Mouse (Mus musculus) v-Abl transformed pro-B cells (cell line): ENCODE results near the gene Gm44973.

ENCODE experiments used
- in situ Hi-C, 2 experiments: fragments of 400-800 bp; cut with MboI; formaldehyde crosslinking; loops; one replicate each; pipeline ENCODE4 v1.15.1; 2025; ENCODE audit not compliant: unreplicated experiment in 2 of 2

Gm44973 gene

DNA sequence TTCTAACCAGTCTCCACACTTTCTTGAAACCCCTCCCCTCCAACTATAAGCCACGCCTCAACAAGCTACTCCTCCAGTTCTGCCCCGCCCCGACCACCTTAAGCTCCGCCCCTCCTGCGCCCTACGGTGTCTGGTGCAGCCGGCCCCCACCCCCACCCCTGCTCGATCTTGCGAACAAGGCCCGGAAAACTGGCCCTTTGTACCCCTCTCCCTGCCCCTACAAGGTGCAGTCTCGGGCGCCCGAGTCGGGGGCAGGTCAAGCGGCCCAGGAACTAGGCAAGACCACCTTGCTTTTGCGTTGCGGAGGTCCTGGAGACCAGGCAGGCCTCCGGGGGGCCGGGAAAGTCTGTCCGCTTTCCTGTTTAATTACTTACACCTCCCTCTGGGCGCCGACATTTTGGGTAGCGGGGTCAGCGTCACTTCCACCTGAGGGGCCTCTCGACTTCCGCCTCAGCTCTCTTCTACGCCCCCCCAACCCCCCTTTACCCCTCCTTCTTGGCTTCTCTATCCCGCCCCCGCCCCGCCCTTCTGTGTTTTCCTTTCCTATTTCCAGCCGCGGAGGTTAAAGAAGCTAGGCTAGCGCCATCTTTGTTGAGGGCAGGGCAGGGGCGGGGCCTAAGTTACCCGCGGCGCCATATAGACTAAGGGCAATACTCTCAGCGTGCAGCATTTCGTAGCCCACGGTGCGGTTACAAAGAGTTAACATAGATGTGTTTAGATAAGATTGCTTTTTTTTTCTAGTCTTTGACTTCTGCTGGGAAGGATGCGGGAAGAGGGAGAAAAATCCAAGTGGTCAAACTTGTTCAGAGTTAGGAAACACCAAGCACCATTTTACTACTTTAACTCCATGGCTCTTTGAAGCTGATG is 812 bp upstream of the Gm44973 start, which contains the start of the genes Zfp524 and Fiz1:
Gene Zfp524, plus strand, starts transcription at position 165 of the 867 bp plus-strand sequence.
Gene Fiz1, minus strand, starts transcription at position 447 of the 867 bp plus-strand sequence.
- in situ Hi-C loops, result loop anchor here in 1 of 2 experiments (10.0 kb wide), 1 partner anchor 1140 kb away; the partner anchor contains the start of gene Zfp787

DNA sequence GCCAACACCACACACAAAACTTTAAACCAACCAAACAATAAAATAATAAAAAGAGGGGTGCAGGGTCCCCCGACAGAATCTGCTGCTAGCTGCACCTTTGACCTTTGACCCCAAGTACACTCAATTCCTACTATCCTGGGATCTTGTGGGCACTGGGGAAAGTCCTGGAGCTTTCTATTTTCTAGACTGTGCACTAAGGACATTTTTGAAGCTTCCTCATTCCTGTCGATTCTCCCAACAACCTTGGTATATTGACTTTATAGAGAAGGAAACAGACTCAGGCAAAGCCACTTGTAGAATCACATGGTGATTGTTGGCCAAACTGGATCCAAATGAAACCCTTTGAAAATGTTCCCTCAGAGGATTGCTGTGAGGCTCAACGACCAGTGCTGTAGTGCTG is 761 bp downstream of the Gm44973 start:
- in situ Hi-C loops, result loop anchor here in 1 of 2 experiments (10.0 kb wide), 1 partner anchor 1139 kb away; the partner anchor contains the start of gene Zfp787

DNA sequence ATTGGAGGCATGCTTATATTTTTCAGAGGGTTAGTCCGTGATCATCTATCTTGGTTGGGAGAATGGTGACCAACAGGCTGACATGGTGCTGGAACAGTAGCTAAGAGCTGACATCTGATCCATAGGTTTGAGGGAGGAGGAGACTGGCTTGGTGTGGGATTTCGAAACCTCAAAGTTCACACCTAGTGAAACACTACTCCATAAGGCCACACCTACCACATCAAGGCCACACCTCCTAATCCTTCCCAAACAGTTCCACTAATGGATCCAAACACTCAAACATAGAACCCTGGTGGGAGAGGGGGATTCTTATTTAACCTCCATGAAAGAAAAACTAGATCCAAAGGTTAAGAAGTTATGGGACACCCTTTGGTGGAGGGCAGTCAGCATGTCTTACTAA is 1.6 kb downstream of the Gm44973 start:
- in situ Hi-C loops, result loop anchor here in 1 of 2 experiments (10.0 kb wide), 1 partner anchor 1138 kb away; the partner anchor contains the start of gene Zfp787

DNA sequence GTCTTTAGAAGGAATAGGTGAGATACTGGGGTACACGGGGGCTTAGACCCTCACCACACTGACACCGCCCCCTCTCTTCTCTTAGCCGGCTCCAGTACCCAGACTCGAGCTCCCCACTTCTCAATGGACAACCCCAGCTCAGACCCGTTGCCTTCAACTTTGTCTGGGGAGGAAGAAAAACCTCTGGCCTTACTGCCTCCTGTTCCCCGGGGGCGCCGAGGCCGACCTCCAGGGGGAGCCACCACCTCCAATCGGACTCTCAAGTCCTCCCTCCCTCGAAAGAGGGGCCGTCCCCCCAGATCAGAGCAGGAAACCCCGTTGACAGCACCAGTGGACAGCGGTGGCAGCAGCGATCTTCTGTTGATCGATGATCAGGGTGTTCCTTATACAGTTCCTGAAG is 2.1 kb downstream of the Gm44973 start:
- in situ Hi-C loops, result loop anchor here in 1 of 2 experiments (10.0 kb wide), 1 partner anchor 1137 kb away; the partner anchor contains the start of gene Zfp787

DNA sequence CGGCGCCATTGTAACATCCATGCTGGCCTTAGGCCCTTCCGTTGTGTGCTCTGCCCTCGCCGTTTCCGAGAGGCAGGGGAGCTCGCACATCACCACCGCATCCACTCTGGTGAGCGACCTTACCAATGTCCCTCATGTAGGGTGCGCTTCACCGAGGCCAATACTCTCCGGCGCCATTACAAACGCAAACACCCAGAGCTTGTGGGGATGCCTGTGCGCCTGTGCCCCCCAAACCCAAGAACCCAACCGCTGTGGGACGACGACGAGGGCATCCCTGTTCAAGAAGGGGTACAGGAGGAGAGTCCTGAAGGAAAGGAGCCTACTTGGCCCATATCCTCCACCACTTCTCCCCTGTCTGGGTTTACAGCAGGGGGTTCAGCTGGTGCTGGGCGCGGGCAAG is 2.6 kb downstream of the Gm44973 start:
- in situ Hi-C loops, result loop anchor here in 1 of 2 experiments (10.0 kb wide), 1 partner anchor 1137 kb away; the partner anchor contains the start of gene Zfp787

DNA sequence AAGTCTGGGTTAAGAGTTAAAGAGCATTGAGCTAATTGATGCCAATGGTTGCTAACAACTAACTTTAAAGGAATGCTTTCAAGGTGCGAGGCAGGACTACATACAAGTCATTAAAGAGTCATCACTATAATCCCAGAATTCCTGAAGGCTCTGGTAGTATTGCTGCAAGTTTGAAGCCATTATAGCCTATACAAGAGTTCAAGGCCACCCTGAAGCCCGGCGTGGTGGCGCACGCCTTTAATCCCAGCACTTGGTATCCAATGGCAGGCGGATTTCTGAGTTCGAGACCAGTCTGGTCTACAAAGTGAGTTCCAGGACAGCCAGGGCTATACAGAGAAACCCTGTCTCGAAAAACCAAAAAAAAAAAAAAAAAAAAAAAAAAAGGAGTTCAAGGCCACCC is 4.3 kb downstream of the Gm44973 start:
- in situ Hi-C loops, result loop anchor here in 1 of 2 experiments (10.0 kb wide), 1 partner anchor 1135 kb away; the partner anchor contains the start of gene Zfp787

DNA sequence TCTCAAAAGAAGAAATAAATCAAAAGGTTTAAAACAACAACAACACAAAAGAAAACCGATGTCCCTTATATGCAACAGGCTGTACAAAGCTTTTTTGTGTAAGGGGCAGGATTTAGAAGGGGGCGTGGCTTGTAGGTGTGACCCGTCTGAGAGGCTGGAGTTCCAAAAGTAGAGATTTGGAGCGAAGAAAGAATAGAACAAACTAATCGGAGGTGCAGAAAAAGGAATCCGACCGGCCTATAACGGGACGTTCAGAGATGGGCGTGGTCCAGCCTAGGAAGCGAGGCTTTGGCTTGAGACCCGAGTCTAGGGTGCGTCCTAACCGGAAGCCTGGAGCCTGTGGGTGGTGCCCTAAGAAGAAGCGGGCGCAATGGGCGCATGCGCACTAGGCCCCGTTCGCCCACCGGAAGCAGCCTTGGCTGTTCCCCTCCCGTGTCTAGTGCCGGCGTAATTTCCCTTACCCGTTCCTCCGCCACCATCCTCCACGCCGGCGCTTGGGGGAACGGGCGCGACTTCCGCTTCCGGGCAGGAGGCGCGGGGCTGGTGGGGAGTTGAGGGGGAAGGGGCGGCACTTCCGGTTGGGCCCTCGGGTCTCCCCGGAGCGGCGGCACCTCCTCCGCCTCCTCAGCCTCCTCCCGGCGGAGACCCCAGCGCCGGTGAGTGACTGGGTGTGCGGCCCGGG is 4.8 kb downstream of the Gm44973 start, which contains the start of the genes Zfp865 and Ccdc106:
Gene Zfp865, plus strand, starts transcription at position 377 of the 682 bp plus-strand sequence.
Gene Ccdc106, plus strand, starts transcription at position 554 of the 682 bp plus-strand sequence.
- in situ Hi-C loops, result loop anchor here in 1 of 2 experiments (10.0 kb wide), 2 partner anchors 215 to 1135 kb away; partner anchors contain the start of gene Zfp787

DNA sequence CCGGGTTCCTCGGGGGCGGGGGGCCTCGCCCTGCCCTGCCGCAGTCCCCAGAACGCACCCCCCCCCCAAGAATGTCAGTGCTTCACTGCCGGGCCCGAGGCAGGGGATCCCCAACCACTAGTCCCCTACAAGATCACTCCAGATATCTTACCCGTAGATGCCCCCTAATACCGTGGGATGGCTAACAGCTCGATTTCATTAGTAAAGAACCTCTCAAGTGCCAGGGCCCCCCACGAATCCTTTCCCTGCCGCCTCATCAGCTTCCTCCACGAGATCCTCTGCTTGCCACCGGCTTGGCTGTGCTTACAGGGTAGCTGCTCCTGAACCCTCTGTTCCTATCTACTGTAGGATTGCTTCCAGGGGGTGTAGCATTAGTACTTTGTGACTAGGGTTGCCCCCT is 5.4 kb downstream of the Gm44973 start:
- in situ Hi-C loops, result loop anchor here in 1 of 2 experiments (10.0 kb wide), 1 partner anchor 216 kb away; no protein-coding TSS in a partner anchor

DNA sequence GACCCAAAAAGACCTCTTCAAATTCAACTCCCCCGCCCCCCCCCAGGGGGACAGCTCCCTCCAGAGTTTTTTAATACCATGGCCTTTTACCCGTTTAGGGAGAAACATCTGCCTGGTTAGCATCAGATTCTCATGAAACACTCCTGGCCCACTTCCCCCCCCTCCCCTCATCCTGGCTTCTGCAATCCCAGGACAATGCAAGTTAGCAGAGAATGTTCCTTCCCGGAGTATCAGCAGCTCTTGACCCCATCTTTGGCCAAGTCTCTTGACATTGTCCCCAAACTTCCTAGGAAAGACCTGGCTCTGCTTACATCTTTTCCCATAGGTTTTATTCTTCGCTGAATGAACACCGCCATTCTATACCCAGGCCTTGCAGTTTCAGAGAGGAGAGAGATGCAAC is 5.9 kb downstream of the Gm44973 start:
- in situ Hi-C loops, result loop anchor here in 1 of 2 experiments (10.0 kb wide), 1 partner anchor 216 kb away; no protein-coding TSS in a partner anchor

DNA sequence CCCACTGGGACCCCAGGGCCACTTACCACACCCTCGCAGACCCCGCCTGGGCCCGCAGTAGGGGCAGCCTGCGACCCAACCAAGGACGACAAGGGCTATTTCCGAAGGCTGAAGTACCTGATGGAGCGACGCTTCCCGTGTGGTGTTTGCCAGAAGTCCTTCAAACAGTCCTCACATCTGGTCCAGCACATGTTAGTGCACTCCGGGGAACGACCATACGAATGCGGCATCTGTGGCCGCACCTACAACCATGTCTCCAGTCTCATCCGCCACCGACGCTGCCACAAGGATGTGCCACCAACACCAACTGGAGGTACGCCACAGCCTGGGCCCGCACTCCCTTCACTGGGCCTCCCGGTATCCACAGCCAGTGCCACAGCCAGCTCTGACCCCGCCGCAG is 14.2 kb downstream of the Gm44973 start:
- in situ Hi-C loops, result loop anchor here (10.0 to 25.0 kb wide), 2 partner anchors 225 to 1742 kb away; partner anchors contain the start of genes Myadm (in 1 of the 2) and Prkcg (in 1 of the 2)

DNA sequence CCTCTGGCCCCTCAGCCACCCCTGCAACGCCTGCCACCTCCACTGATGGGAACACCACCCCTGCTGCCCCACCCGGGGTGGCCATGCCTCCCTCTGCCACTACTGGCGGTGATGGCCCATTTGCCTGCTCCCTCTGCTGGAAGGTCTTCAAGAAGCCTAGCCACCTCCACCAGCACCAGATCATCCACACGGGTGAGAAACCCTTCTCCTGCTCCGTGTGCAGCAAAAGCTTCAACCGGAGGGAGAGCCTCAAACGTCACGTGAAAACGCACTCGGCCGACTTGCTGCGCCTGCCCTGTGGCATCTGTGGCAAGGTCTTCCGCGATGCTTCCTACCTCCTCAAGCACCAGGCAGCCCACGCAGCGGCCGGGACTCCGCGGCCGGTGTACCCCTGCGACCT is 14.7 kb downstream of the Gm44973 start:
- in situ Hi-C loops, result loop anchor here (10.0 to 25.0 kb wide), 3 partner anchors 225 to 1743 kb away; partner anchors contain the start of genes Myadm (in 1 of the 2), Prkcg (in 1 of the 2) and Zfp787 (in 1 of the 2)

DNA sequence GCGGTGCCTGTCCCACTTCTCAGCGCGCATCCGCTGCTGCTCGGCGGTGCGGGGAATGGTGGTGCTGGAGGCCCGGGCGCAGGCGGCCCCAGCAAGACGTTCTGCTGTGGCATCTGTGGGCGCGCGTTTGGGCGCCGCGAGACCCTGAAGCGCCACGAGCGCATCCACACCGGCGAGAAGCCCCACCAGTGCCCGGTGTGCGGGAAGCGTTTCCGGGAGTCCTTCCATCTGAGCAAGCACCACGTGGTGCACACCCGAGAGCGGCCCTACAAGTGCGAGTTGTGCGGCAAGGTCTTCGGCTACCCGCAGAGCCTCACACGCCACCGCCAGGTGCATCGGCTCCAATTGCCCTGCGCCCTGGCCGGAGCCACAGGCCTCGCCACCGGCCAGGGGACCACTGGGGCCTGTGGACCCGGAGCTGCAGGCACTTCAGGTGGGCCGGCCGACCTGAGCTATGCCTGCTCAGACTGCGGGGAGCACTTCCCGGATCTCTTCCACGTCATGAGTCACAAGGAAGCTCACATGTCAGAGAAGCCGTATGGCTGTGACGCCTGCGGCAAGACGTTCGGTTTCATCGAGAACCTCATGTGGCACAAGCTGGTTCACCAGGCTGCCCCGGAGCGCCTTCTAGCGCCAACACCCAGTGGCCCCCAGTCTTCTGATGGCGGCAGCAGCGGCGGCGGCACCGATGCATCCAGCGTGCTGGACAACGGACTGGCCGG is 15.4 kb downstream of the Gm44973 start:
- in situ Hi-C loops, result loop anchor here in 1 of 2 experiments (10.0 to 25.0 kb wide), 2 partner anchors 1124 to 1743 kb away; partner anchors contain the start of genes Myadm, Prkcg and Zfp787

DNA sequence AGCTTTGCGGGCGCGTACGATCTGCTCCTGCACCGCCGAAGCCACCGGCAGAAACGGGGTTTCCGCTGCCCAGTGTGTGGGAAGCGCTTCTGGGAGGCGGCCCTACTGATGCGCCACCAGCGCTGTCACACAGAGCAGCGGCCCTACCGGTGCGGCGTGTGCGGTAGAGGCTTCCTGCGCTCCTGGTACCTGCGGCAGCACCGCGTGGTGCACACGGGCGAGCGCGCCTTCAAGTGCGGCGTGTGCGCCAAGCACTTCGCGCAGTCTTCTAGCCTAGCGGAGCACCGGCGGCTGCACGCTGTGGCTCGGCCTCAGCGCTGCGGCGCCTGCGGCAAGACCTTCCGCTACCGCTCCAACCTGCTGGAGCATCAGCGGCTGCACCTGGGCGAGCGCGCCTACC is 16.2 kb downstream of the Gm44973 start:
- in situ Hi-C loops, result loop anchor here in 1 of 2 experiments (10.0 to 25.0 kb wide), 2 partner anchors 1123 to 1744 kb away; partner anchors contain the start of genes Myadm, Prkcg and Zfp787

DNA sequence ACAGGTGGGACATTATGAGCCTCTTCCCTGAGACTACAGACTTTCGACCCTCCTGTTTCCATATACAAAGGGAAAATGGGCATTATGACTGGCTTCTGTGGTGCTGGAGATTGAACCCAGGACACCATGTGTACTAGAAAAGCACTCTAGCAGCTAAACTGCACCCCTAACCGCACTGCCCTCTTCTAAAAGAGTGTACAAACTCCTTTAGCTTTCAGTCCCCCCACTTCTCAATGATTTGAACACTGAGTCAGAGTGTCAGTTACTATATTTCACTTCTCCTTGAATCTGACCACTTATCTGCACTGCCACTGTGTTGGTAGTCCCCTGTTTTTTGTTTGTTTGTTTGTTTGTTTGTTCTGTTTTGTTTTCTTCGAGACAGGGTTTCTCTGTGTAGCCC is 18.5 kb downstream of the Gm44973 start, which contains the start of gene 4632433K11Rik:
Gene 4632433K11Rik, plus strand, starts transcription at position 301 of the 400 bp plus-strand sequence.
- in situ Hi-C loops, result loop anchor here in 1 of 2 experiments (10.0 to 25.0 kb wide), 2 partner anchors 1121 to 1747 kb away; partner anchors contain the start of genes Myadm, Prkcg and Zfp787

DNA sequence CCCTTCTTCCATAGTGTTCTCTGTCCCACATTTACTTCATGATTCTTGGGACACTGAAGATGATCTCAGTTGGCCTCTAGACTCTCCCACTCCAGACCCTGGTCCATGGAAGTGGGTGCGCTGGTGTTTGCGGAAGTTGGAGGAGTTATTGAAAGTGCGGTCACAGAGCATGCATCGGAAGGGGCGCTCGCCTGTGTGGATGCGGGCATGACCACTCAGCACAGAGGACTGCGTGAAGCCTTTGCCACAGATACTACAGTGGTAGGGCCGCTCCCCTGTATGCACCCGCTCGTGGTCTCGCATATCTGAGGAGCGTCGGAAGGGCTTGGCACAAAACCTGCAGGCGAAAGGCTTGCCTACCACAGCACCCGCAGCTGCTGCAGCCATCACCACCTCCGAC is 20.3 kb downstream of the Gm44973 start:
- in situ Hi-C loops, result loop anchor here in 1 of 2 experiments (10.0 to 25.0 kb wide), 2 partner anchors 1119 to 1748 kb away; partner anchors contain the start of genes Myadm, Prkcg and Zfp787

DNA sequence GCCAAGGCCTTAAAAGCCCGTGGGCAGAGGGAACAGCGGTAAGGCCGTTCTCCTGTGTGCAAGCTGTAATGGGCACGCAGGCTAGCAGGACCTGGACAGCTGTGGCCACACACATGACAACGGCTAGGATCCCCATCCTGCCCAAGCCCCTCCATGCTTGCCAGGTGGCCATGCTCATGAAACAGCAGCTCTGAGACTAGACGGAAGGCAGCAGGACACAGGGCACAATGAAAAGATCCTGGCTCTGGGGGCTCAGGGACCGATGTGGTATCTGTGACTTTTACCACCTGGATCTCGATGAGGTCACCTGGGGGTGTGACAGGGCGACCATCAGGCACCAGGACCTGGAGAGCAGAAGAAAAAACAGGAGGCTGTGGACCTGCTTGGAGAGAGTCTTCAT is 20.8 kb downstream of the Gm44973 start:
- in situ Hi-C loops, result loop anchor here in 1 of 2 experiments (10.0 to 25.0 kb wide), 2 partner anchors 1119 to 1749 kb away; partner anchors contain the start of genes Myadm, Prkcg and Zfp787

DNA sequence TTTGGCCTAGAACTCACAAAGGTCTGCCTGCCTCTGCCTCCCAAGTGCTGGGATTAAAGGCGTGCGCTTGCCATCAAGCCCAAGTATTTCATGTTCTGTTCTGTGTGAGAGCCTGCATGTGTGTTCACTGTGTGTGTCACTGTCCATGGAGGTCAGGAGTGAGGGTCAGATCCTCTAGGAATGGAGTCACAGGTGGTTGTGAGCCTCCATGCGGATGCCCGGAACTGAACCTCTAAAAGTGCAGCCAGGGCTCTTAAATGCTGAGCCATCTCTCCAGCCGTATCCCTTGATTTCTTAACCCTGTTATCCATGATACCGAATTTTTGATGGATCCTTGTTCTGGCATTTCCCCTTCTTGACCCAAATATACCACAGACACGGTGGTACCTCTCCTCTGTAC is 21.7 kb downstream of the Gm44973 start:
- in situ Hi-C loops, result loop anchor here in 1 of 2 experiments (10.0 to 25.0 kb wide), 2 partner anchors 1118 to 1750 kb away; partner anchors contain the start of genes Myadm, Prkcg and Zfp787

DNA sequence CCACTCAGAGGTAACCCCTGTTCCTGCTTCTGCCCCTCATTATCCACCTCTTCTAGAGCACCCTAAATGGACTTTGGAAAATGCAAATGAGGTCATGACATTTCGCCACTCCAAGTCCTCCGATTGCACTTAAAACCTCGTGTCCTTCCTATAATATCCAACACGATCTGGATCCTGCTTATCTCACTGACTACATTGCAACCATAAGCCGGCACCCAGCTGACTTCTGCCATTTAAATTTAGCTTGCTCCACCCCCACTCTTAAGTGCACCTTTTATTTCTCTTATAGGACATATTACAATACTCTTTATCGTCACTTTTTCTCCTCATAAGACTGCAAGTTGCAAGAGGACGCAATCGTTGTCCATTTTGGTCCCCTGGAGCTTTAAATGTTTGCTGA is 22.2 kb downstream of the Gm44973 start:
- in situ Hi-C loops, result loop anchor here in 1 of 2 experiments (10.0 to 25.0 kb wide), 2 partner anchors 1117 to 1750 kb away; partner anchors contain the start of genes Myadm, Prkcg and Zfp787
